Mouse (Mus musculus) embryonic facial prominence, embryonic 10.5 days (tissue): ENCODE measurements around the gene Pkn1. TPM values are rescaled to one million over a fixed set of nuclear protein-coding genes. Genes with fewer than 3 reads are reported as not detected.

Experiments used
- DNase-seq: peaks from one replicate; pipeline ENCODE4 v3.0.0-alpha.2; 2017; ENCODE audit warnings: low spot score
- H3K27ac ChIP-seq: fragments of 300-500 bp; sonication (generic); replicated peaks from 2 replicates; pipeline ENCODE4 v1.5.1; 2016; ENCODE audit warnings: mild to moderate bottlenecking
- H3K27me3 ChIP-seq: fragments of 300-500 bp; sonication (generic); replicated peaks from 2 replicates; pipeline ENCODE4 v1.6.1; 2016; ENCODE audit warnings: low read depth, mild to moderate bottlenecking; ENCODE audit not compliant: poor library complexity, severe bottlenecking
- H3K36me3 ChIP-seq: fragments of 300-500 bp; sonication (generic); replicated peaks from 2 replicates; pipeline ENCODE4 v1.6.1; 2016; ENCODE audit warnings: mild to moderate bottlenecking, moderate library complexity
- H3K4me1 ChIP-seq: fragments of 300-500 bp; sonication (generic); 2 replicates; pipeline ENCODE4 v1.6.1; 2016
- H3K4me3 ChIP-seq: fragments of 300-500 bp; sonication (generic); 2 replicates; pipeline ENCODE4 v1.5.1; 2016; ENCODE audit warnings: mild to moderate bottlenecking, moderate library complexity
- H3K9me3 ChIP-seq: fragments of 300-500 bp; sonication (generic); 2 replicates; pipeline ENCODE4 v1.6.1; 2016; ENCODE audit warnings: mild to moderate bottlenecking
- WGBS: fragments of 180-500 bp; shearing (Covaris S2); methylation state at CpG from one replicate; pipeline ENCODE4 v1.1.7; 2016; 5-methylcytosine and 5-hydroxymethylcytosine counted together
- microRNA-seq: library from miRNA; unstranded; fragments of <30 nt; microRNA quantifications from one replicate; pipeline ENCODE4, GENCODE M21; 2017
- polyA plus RNA-seq: library from polyadenylated mRNA; unstranded; fragments of >200 nt; fragmentation: Nextera tagmentation; extraction: Ambion mirVana; gene quantifications from 2 replicates; pipeline ENCODE4 v1.2.1, GENCODE M21; 2016

Pkn1 gene
- polyA plus RNA-seq, 1 experiment from 2014 or later: 30.9 TPM

DNA sequence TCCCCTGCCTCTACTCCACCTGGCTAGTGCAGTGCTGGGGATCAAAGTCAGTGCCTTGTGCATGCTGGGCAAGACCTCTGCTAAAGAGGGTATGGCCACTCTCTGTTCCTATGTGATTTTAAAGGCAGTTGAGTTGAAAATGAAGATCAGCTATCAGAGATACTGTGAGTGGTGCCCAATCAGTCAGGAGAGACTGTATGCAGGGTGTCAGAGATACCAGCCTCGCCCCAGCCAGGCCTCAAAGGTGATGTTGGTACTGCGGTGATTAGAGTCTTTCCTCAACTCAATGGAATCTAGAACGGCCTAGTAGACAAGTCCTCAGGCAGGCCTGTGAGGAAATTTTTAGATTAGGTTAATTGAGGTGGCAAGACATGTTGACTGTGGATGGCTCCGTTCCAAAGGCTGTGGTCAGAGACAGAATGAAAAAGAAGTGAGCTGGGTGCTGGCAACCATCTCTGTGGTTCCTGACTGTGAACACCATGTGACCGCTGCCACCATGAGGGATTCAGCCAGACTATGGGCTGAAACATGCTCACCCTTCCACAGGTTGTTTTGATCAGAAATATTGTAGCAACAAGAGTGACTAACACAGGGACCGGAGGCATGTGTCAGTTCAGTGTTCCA is 73.2 kb downstream of the Pkn1 start:
- H3K4me1 ChIP-seq: peaks cover 8% of the 10 kb centered on the region
- no peak overlapping the region for H3K27ac ChIP-seq
- WGBS: 90% methylated on average over 6 of the region's 6 CpGs
- no peak overlapping the region for H3K4me3 ChIP-seq
- H3K9me3 ChIP-seq: no peaks in the 10 kb centered on the region
- peaks cover 9% of the 10 kb centered on the region; the same call in 1 of the 2 replicates for H3K27me3 ChIP-seq
- DNase-seq: no peak
- H3K36me3 ChIP-seq: no peaks in the 10 kb centered on the region

DNA sequence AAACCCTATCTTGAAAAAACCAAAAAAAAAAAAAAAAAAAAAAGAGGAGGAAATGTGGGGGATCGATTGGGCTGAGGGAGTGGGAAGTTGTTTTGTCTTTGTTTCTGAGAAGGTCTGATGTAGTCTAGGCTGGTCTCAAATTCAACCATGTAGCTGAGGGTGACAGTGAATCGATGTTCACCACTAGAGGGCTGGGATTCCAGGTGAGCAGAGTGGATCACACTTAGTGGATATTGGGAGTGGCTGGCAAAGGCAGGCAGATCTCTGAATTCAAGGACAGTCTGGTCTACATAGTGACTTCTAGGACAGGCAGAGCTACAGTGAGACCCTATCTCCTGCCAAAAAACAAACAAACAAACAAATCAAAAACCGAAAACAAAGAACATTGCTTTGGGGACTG is 74.2 kb downstream of the Pkn1 start:
- Histone ChIP-seq H3K27ac (no peak overlapping the region), H3K27me3 (peaks cover 9% of the 10 kb centered on the region; the same call in 1 of the 2 replicates), H3K9me3 (no peaks in the 10 kb centered on the region), H3K36me3 (no peaks in the 10 kb centered on the region), H3K4me3 (no peak overlapping the region), H3K4me1 (peaks cover 8% of the 10 kb centered on the region)
- 36% methylated on average over 3 of the region's 3 CpGs for WGBS
- peak; percentile 43 for DNase-seq

DNA sequence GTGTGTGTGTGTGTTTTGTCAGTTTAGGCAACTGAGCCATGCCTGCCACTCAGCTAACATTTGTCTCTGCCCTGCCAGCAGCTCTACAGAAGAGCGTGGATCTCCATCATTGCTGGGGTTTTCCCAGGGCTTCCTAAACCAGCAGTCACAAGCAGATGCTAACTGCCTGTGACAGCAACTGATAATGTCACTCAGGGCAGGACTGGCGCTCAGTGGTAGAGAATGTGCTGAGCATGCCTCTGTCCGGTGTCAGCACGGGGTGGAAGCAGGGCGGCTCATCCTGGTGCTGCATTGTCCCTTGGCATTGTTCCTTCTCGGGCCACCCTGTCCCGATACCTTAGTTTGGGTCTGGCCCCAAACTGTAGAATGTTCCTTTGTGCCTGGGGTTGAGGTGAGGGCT is 75.4 kb downstream of the Pkn1 start:
- Histone ChIP-seq H3K4me3 (no peak overlapping the region), H3K4me1 (peaks cover 8% of the 10 kb centered on the region), H3K9me3 (no peaks in the 10 kb centered on the region), H3K36me3 (no peaks in the 10 kb centered on the region), H3K27ac (no peak overlapping the region), H3K27me3 (peaks cover 9% of the 10 kb centered on the region; the same call in 1 of the 2 replicates)
- WGBS: 95% methylated on average over 7 of the region's 7 CpGs
- DNase-seq: no peak

DNA sequence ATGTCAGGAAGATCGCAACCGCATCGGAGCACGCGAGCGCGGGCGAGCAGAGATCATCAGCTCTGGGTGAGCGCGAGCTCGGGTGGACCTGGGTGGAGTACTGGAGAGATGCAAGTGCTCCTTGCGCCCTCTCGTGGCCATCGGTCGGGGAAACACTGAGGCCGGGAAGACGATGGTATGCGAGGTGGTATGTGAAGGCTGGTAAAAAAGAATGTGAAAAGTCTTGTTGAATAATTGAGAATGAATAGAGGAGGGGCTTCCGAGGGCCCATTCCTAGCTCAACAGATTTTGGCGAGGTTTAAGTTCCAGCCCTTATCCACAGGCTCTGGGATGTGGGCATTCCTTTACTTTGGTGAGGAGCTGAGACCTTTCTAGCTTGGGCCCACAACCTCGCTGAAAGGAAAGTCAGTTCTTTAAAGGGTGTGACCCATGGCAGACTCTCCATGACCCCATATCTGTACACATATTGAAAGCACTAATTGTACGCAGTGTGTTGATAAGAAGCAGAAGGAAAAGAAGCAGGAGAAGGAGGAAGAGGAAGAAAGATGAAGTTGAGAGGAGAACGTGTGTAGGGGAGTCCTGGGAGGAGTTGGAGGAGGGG is 76.5 kb downstream of the Pkn1 start:
- Histone ChIP-seq H3K4me3 (peak overlapping the region; percentile 60), H3K36me3 (no peaks in the 10 kb centered on the region), H3K9me3 (no peaks in the 10 kb centered on the region), H3K27ac (peak overlapping the region; percentile 74; the same call in 1 of the 2 replicates), H3K27me3 (peaks cover 9% of the 10 kb centered on the region; the same call in 1 of the 2 replicates), H3K4me1 (peaks cover 8% of the 10 kb centered on the region)
- WGBS: 11% methylated on average over 23 of the region's 23 CpGs
- DNase-seq: peak; percentile 90

GRCm38 (mm10) chr8:83621691-83622388 is 77.1 kb downstream of the Pkn1 start:
- Histone ChIP-seq H3K27ac (peak overlapping the region; percentile 74; the same call in 1 of the 2 replicates), H3K4me3 (peak overlapping the region; percentile 60)
- WGBS: 57% methylated on average over 15 of the region's 15 CpGs

DNA sequence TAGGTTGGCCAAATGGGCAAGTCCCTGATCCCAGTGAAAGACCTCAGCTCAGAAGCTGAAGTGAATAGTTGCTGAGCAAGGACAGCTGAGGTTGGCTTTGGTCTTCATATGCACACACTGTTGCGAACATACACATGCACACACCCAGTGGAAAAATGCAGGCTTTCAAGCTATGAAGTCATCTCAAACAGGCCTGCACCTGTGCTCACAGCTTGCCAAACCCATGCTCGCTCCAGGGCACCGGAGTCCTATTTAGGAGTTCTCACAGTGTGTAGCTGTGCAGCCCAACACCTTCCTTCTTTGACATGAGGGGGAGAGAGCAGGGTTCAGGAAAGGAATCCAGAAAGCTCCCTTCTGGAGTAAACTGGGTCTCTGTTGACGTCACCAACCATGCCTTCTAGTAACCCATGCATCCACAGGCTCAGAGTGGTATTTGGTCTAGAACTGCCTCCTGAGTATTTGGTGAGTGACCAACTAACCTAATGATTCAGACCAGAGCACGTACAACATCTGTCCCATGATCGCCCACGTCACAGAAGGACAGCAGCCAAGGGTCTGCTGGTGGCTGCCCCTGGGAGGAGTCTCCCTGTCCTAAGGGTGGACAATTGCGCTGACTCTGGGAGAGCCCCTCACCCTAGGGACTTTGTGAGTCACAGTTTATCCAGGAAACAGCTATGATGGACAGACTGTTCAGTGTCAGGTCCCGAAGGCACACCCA is 79.3 kb downstream of the Pkn1 start:
- H3K4me3 ChIP-seq: no peak overlapping the region
- H3K27ac ChIP-seq: no peak overlapping the region
- WGBS: 90% methylated on average over 9 of the region's 9 CpGs
- DNase-seq: no peak
- H3K36me3 ChIP-seq: no peaks in the 10 kb centered on the region; the same call in 1 of the 2 replicates
- H3K9me3 ChIP-seq: no peaks in the 10 kb centered on the region
- peaks cover 8% of the 10 kb centered on the region for H3K4me1 ChIP-seq
- H3K27me3 ChIP-seq: peaks cover 9% of the 10 kb centered on the region; the same call in 1 of the 2 replicates

More at GRCm38 (mm10) chr8:83621691-83622388, 77.1 kb downstream of the Pkn1 start:
- Histone ChIP-seq H3K4me1 (peaks cover 8% of the 10 kb centered on the region), H3K9me3 (no peaks in the 10 kb centered on the region), H3K36me3 (no peaks in the 10 kb centered on the region), H3K27me3 (peaks cover 9% of the 10 kb centered on the region; the same call in 1 of the 2 replicates)
- DNase-seq: no peak

DNA sequence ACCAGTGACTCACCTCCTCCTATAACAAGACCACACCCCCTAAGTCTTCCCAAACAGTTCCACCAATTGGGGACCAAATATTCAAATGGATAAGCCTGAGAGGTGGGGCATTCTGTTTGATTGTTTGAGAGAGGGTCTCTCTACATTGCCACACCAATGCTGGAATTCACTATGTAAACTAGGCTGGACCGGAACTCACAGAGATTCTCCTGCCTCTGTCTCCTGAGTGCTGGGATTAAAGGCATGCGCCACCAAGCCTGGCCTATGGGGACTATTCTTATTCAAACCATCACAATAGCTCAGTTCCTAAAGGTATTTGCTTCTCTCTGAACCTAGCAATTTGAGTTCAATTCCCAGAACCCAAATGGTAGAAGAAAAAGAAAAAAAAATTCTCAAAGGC is 80.4 kb downstream of the Pkn1 start:
- Histone ChIP-seq H3K27me3 (peaks cover 9% of the 10 kb centered on the region; the same call in 1 of the 2 replicates), H3K9me3 (no peaks in the 10 kb centered on the region), H3K4me1 (peaks cover 8% of the 10 kb centered on the region), H3K4me3 (no peak overlapping the region), H3K27ac (no peak overlapping the region), H3K36me3 (peaks cover 10% of the 10 kb centered on the region)
- WGBS: 94% methylated on average over 2 of the region's 2 CpGs
- DNase-seq: no peak

DNA sequence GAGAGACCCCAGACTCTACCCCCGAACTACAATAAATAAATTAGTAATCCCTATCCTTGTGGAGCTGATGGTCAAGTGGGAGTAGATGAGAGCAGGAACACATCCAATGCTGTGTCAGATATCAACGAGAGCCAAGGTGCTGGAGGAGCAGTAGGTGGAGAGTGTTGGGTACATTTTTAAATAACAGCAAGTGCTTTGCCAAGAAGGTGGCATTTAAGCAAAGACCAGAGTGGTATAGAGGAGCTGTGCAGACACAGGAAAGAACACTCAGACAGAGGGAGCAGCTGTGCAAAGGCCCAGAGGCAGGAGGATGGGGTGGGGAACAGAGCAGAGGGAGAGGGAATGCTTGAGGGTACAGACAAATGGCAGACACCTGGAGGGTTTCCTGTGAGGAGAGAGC is 81.9 kb downstream of the Pkn1 start:
- 86% methylated on average over 2 of the region's 2 CpGs for WGBS
- Histone ChIP-seq H3K4me1 (peaks cover 3% of the 10 kb centered on the region), H3K36me3 (peaks cover 25% of the 10 kb centered on the region), H3K4me3 (no peak overlapping the region), H3K27me3 (peaks cover 9% of the 10 kb centered on the region; the same call in 1 of the 2 replicates), H3K27ac (no peak overlapping the region), H3K9me3 (no peaks in the 10 kb centered on the region)
- DNase-seq: no peak

GRCm38 (mm10) chr8:83616625-83617024 is 82.4 kb downstream of the Pkn1 start:
- Histone ChIP-seq H3K4me3 (no peak overlapping the region), H3K9me3 (no peaks in the 10 kb centered on the region), H3K27me3 (peaks cover 4% of the 10 kb centered on the region; the same call in 1 of the 2 replicates), H3K36me3 (peaks cover 30% of the 10 kb centered on the region), H3K4me1 (no peaks in the 10 kb centered on the region; the same call in 1 of the 2 replicates), H3K27ac (no peak overlapping the region)
- DNase-seq: no peak

Small RNA genes lying within 50 kb of the gene (microRNA-seq; reads per million reads assigned to microRNA genes)
- gene Mir1668: not detected

Other genes starting within 250 kb of the Pkn1 start
- gene Scoc, start 240.8 kb downstream of the Pkn1 start, polyA plus RNA-seq: 103 and 111 TPM in 2 replicates
- not detected in 2 replicates for gene Olfr370, start 163.4 kb downstream of the Pkn1 start, polyA plus RNA-seq
- gene Ndufb7, start 132.5 kb downstream of the Pkn1 start, polyA plus RNA-seq: 320 and 348 TPM in 2 replicates
- 667 and 713 TPM in 2 replicates for gene Tecr, start 91.2 kb downstream of the Pkn1 start, polyA plus RNA-seq
- gene Dnajb1, start 91.0 kb downstream of the Pkn1 start, polyA plus RNA-seq: 78.3 and 84.7 TPM in 2 replicates
- 208 and 209 TPM in 2 replicates for gene Gipc1, start 46.5 kb downstream of the Pkn1 start, polyA plus RNA-seq
- 0.36 and 0.41 TPM in 2 replicates for gene Ptger1, start 32.5 kb downstream of the Pkn1 start, polyA plus RNA-seq
- 286 and 311 TPM in 2 replicates for gene Ddx39, start 16.0 kb upstream of the Pkn1 start, polyA plus RNA-seq
- 7.8 and 11.5 TPM in 2 replicates for gene Adgre5, start 42.1 kb upstream of the Pkn1 start, polyA plus RNA-seq
- 12.4 and 13.9 TPM in 2 replicates for gene Adgrl1, start 200.9 kb upstream of the Pkn1 start, polyA plus RNA-seq